Mouse (Mus musculus) ovary, adult 10 weeks (tissue): ENCODE data around the gene Syt8. TPM values are rescaled to one million over a fixed set of nuclear protein-coding genes. Genes with fewer than 3 reads are reported as not detected.

Experiments
- polyA plus RNA-seq: library from polyadenylated mRNA; stranded (reverse); fragments of 350-450 nt; fragmentation: Illumina TruSeq; extraction: RNeasy Lipid Tissue Mini Kit (QIAGEN cat#74804); gene quantifications from one replicate; pipeline ENCODE4 v1.2.3, GENCODE M21; 2014

Syt8 gene
- not detected for polyA plus RNA-seq

DNA sequence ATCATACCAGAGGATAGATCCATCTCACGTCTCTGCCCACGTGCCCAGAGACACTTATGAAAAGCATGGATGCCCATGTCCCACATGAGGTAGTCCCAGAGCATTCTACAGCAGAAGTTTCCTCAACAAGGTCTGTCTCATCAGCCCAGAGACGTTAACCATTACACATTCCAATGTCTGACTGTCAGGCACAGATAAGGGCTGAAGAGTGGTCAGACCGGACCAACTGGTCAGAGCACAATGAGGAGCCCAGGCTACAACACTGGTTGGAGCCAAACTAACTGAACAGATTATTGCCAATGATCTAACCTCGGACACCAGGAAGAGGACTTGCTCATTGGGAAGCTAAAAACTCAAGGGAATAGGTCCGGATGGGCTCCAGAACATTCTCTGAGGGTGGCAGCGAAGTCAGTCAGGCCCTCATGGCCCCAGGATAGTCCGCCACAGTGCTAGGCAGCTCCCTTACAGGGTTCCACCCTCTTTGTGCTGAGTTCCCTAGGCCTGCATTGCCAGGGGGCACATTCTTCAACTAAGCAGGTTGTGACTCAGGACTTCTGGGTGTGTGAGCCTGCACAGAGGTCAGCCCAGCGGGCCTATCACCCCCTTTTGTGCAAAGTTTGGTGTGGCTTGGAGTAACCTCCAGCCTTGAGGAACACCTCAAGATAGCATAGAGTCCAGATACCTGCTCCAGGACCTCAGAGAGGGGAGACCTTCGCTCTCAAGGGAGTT is at the start of gene Syt8:
TSS of gene Syt8 (plus strand) at position 714 of the 729 bp plus-strand sequence.

GRCm38 (mm10) chr7:142387419-142388148 is 47.1 kb upstream of the Syt8 start, which contains the start of gene Ctsd:
Gene Ctsd (minus strand): TSS chr7:142388038.

GRCm38 (mm10) chr7:142441585-142441984 is 6.9 kb downstream of the Syt8 start, which contains the start of gene Tnni2:
Gene Tnni2 (plus strand): TSS chr7:142441808.

GRCm38 (mm10) chr7:142460636-142461077 is 26.0 kb downstream of the Syt8 start, which contains the start of gene Lsp1:
Gene Lsp1 (plus strand): TSS chr7:142460809.

Other genes with a start within 250 kb of the Syt8 start
- gene Gm10153, start 244.5 kb upstream of the Syt8 start, polyA plus RNA-seq, result not detected
- not detected for gene Krtap5-3, start 233.5 kb upstream of the Syt8 start, polyA plus RNA-seq
- not detected for gene Gm7579, start 223.0 kb upstream of the Syt8 start, polyA plus RNA-seq
- not detected for gene Krtap5-5, start 204.9 kb upstream of the Syt8 start, polyA plus RNA-seq
- gene Gm40460, start 193.8 kb upstream of the Syt8 start, polyA plus RNA-seq, result not detected
- gene Gm2431, start 176.5 kb upstream of the Syt8 start, polyA plus RNA-seq, result not detected
- gene Gm4559, start 160.5 kb upstream of the Syt8 start, polyA plus RNA-seq, result not detected
- gene Krtap5-1, start 137.7 kb upstream of the Syt8 start, polyA plus RNA-seq, result not detected
- gene Krtap5-4, start 131.3 kb upstream of the Syt8 start, polyA plus RNA-seq, result not detected
- not detected for gene Ifitm10, start 61.1 kb upstream of the Syt8 start, polyA plus RNA-seq
- gene Gm49369, start 52.2 kb upstream of the Syt8 start, polyA plus RNA-seq, result 29.8 TPM
- gene Ctsd, start 46.8 kb upstream of the Syt8 start, polyA plus RNA-seq, result 23.6 TPM
- gene Tnni2, start 7.0 kb downstream of the Syt8 start, polyA plus RNA-seq, result not detected
- gene Lsp1, start 26.0 kb downstream of the Syt8 start, polyA plus RNA-seq, result 8.0 TPM
- gene Tnnt3, start 64.0 kb downstream of the Syt8 start, polyA plus RNA-seq, result not detected
- 1.9 TPM for gene Mrpl23, start 97.8 kb downstream of the Syt8 start, polyA plus RNA-seq
- 16.8 TPM for gene Igf2, start 232.0 kb downstream of the Syt8 start, polyA plus RNA-seq
- gene Gm49394, start 235.1 kb downstream of the Syt8 start, polyA plus RNA-seq, result not detected